Mouse (Mus musculus): ENCODE measurements at regions not wholly inside any gene's neighbourhood (a gene's known extent, or its start where the extent isn't known, plus 50 kb on each side); places are given as distances from the start of the nearest gene placed in this dataset.

DNA sequence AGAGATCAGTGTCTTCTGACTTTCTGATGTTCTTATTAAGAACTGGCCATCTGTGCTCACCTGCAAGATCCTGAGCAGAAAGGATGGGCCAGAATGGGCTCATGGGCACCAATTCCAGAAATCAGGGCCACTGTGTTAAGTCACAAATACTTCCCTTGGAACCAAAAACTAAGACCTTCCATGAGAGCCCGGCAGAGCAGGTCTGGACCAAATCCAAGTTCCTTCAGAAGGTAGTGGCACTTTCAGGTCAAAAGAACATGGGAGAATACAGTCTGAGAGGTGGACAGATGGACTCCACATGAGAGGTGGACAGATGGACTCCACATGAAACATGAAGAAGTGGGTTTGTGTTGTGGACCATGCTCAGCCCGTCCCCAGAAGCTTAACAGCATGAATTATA lies 180.4 kb downstream of the Abhd5 start:
- Histone ChIP-seq H3K27me3 (ENCODE audit: control insufficient read depth, insufficient read depth, low read length) (no peaks in the 10 kb centered on the region), H3K9ac (ENCODE audit: low read length) (no peak overlapping the region), H3K9me3 (ENCODE audit: control insufficient read depth, low read length) (no peaks in the 10 kb centered on the region), H3K4me1 (ENCODE audit: control insufficient read depth, insufficient read depth, low read length) (no peaks in the 10 kb centered on the region), H3K36me3 (ENCODE audit: control insufficient read depth, insufficient read depth, low read length) (no peaks in the 10 kb centered on the region), H3K27ac (ENCODE audit: low read depth, low read length) (no peak overlapping the region), H3K4me2 (no peak overlapping the region), H3K4me3 (ENCODE audit: low read depth, low read length) (no peak overlapping the region)
- 87% methylated on average over 2 of the region's 2 CpGs for whole genome bisulfite sequencing
- ATAC-seq (ENCODE audit: low FRiP score) (no peak), DNase-seq (ENCODE audit: low spot score, missing footprints) (no peak)

DNA sequence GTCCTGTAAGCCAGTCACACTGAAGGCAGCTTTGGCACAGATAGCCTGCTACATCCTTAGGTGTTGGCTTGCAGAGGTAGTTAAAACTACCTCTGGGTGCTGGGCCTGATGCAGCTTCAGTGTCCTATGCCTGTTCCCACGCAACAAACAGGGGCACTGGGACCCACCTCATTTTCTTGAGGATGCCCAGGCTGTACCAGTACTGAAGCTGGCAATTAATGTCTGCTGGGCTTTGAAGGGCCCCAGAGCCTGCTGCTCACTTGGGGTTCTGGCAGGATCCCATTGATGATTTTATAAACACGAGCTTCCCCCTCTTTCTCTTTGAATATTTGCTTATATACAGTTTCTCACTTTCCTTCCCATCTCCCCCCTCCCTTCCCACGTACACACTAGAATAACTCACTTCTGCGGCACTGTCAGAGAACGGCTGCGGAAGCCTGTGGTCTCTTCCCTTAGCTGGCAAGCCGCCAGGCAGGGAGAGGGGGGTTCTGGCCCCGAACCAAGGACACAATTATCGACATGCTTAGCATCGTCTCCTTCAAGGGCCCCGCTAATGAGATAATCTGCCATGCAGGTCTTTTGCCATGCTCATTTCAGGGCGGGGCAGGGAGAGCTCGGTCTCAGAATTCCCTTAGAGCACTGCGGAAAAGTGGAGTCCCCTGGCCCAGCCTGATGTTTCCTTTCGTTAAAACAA lies 182.9 kb downstream of the Abhd5 start:
- H3K27ac ChIP-seq (ENCODE audit: low read depth, low read length) = no peak overlapping the region
- WGBS = 62% methylated on average over 15 of the region's 15 CpGs
- H3K4me1 ChIP-seq (ENCODE audit: control insufficient read depth, insufficient read depth, low read length) = no peaks in the 10 kb centered on the region
- no peak overlapping the region for H3K4me2 ChIP-seq
- no peaks in the 10 kb centered on the region for H3K27me3 ChIP-seq (ENCODE audit: control insufficient read depth, insufficient read depth, low read length)
- H3K4me3 ChIP-seq (ENCODE audit: low read depth, low read length) = no peak overlapping the region
- H3K36me3 ChIP-seq (ENCODE audit: control insufficient read depth, insufficient read depth, low read length) = no peaks in the 10 kb centered on the region
- DNase-seq (ENCODE audit: low spot score, missing footprints) = no peak
- ATAC-seq (ENCODE audit: low FRiP score) = no peak
- no peak overlapping the region for H3K9ac ChIP-seq (ENCODE audit: low read length)
- no peaks in the 10 kb centered on the region for H3K9me3 ChIP-seq (ENCODE audit: control insufficient read depth, low read length)

DNA sequence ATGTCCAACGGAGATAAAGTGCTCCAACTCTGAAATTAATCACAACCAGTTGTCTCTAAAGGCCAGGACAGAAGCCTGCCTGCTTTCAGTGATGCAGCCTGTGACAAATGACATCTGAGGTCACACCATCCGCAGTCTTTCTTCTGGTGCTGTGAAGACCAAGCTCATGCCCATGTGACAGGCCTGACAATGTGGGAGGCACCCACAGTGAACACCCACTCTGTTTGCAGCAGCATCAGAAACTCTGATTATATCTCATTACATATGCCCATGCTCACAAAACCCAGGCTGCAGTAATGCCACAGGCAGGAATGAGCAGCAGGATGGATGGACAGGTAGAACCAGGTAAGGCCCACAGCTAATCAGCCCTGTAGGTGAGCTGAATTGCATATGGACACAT lies 183.6 kb downstream of the Abhd5 start:
- ATAC-seq (ENCODE audit: low FRiP score) = no peak

DNA sequence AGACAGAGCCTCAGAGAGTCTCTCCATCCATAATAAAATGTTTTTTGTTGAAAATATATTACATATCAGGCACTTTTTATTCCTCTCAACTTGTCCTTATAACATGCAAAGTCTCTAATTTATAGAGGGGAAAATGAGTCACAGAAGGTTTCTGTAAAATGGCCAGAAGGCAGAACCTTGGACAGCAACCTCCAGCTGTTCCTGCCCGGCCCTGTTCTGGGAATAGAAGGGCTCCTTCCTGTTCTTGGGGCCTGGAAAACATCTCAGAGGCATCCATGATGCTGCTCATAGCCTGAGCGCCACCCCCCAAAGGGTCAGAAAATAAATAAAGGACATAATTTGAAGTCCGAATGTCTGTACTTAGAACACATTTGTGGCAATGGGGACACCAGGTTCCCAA lies 188.7 kb downstream of the Abhd5 start:
- no peak overlapping the region for H3K9ac ChIP-seq (ENCODE audit: low read length)
- no peak overlapping the region for H3K4me3 ChIP-seq (ENCODE audit: low read depth, low read length)
- ATAC-seq (ENCODE audit: low FRiP score) = no peak
- no peaks in the 10 kb centered on the region for H3K9me3 ChIP-seq (ENCODE audit: control insufficient read depth, low read length)
- 47% methylated on average over 3 of the region's 3 CpGs for WGBS
- no peaks in the 10 kb centered on the region for H3K4me1 ChIP-seq (ENCODE audit: control insufficient read depth, insufficient read depth, low read length)
- H3K4me2 ChIP-seq = no peak overlapping the region
- H3K36me3 ChIP-seq (ENCODE audit: control insufficient read depth, insufficient read depth, low read length) = no peaks in the 10 kb centered on the region
- H3K27ac ChIP-seq (ENCODE audit: low read depth, low read length) = no peak overlapping the region
- no peak for DNase-seq (ENCODE audit: low spot score, missing footprints)
- no peaks in the 10 kb centered on the region for H3K27me3 ChIP-seq (ENCODE audit: control insufficient read depth, insufficient read depth, low read length)

More for the DNA sequence above, 183.6 kb downstream of the Abhd5 start:
- H3K4me1 ChIP-seq (ENCODE audit: control insufficient read depth, insufficient read depth, low read length) = no peaks in the 10 kb centered on the region
- DNase-seq (ENCODE audit: low spot score, missing footprints) = no peak
- H3K9me3 ChIP-seq (ENCODE audit: control insufficient read depth, low read length) = no peaks in the 10 kb centered on the region
- 82% methylated on average over 2 of the region's 2 CpGs for WGBS
- no peak overlapping the region for H3K4me3 ChIP-seq (ENCODE audit: low read depth, low read length)
- no peaks in the 10 kb centered on the region for H3K27me3 ChIP-seq (ENCODE audit: control insufficient read depth, insufficient read depth, low read length)
- no peaks in the 10 kb centered on the region for H3K36me3 ChIP-seq (ENCODE audit: control insufficient read depth, insufficient read depth, low read length)
- no peak overlapping the region for H3K9ac ChIP-seq (ENCODE audit: low read length)
- H3K4me2 ChIP-seq = no peak overlapping the region
- no peak overlapping the region for H3K27ac ChIP-seq (ENCODE audit: low read depth, low read length)

DNA sequence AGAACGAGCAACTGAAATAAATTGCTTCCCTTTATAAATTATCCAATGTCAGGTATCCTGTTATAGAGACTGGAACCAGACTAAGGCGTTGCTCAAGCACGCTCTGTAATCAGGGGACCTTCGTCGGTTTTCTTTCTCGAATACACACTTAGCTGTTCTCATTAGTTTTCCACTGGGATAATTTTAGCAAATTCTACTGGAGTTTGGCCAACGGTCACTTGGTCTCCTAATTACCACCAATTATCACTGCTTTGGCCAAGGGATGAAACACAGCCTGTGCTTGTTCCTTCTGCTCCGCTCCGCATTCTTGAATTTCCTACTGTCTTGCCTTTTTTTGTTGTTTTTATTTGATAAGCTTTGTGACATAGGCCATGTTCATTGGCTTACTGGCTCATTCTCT lies 191.1 kb upstream of the Topaz1 start:
- no peaks in the 10 kb centered on the region for H3K9me3 ChIP-seq (ENCODE audit: control insufficient read depth, low read length)
- H3K27me3 ChIP-seq (ENCODE audit: control insufficient read depth, insufficient read depth, low read length) = no peaks in the 10 kb centered on the region
- no peak overlapping the region for H3K4me3 ChIP-seq (ENCODE audit: low read depth, low read length)
- H3K27ac ChIP-seq (ENCODE audit: low read depth, low read length) = no peak overlapping the region
- 89% methylated on average over 9 of the region's 9 CpGs for WGBS
- no peaks in the 10 kb centered on the region for H3K36me3 ChIP-seq (ENCODE audit: control insufficient read depth, insufficient read depth, low read length)
- DNase-seq (ENCODE audit: low spot score, missing footprints) (no peak), ATAC-seq (ENCODE audit: low FRiP score) (no peak)
- H3K4me1 ChIP-seq (ENCODE audit: control insufficient read depth, insufficient read depth, low read length) = peaks cover 4% of the 10 kb centered on the region; the same call in 1 of the 2 replicates
- H3K9ac ChIP-seq (ENCODE audit: low read length) = no peak overlapping the region
- no peak overlapping the region for H3K4me2 ChIP-seq

DNA sequence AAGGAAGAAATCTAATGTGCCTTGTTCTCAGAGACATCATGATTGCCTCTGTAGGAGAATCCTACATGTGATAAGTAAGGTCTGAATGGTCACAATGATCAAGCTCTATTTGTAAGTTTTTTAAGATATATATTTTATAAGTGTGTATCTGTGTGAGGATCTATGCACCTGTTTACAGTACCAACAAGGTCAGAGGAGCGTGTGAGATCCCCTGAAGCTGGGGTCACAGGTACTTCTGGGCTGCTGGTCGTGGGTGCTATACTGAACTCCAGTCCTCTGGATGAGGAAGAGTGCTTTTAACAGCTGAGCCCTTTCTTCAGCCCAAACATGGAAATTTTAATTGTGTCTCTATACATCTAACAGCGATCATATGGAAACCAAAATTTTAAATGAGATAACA lies 181.1 kb upstream of the Topaz1 start:
- Histone ChIP-seq H3K4me2 (no peak overlapping the region), H3K27ac (ENCODE audit: low read depth, low read length) (no peak overlapping the region), H3K9ac (ENCODE audit: low read length) (no peak overlapping the region), H3K4me3 (ENCODE audit: low read depth, low read length) (no peak overlapping the region), H3K4me1 (ENCODE audit: control insufficient read depth, insufficient read depth, low read length) (peaks cover 9% of the 10 kb centered on the region), H3K36me3 (ENCODE audit: control insufficient read depth, insufficient read depth, low read length) (no peaks in the 10 kb centered on the region), H3K27me3 (ENCODE audit: control insufficient read depth, insufficient read depth, low read length) (peaks cover 47% of the 10 kb centered on the region), H3K9me3 (ENCODE audit: control insufficient read depth, low read length) (no peaks in the 10 kb centered on the region)
- DNase-seq (ENCODE audit: low spot score, missing footprints) = no peak
- WGBS = 75% methylated on average over 3 of the region's 3 CpGs
- ATAC-seq (ENCODE audit: low FRiP score) = no peak

DNA sequence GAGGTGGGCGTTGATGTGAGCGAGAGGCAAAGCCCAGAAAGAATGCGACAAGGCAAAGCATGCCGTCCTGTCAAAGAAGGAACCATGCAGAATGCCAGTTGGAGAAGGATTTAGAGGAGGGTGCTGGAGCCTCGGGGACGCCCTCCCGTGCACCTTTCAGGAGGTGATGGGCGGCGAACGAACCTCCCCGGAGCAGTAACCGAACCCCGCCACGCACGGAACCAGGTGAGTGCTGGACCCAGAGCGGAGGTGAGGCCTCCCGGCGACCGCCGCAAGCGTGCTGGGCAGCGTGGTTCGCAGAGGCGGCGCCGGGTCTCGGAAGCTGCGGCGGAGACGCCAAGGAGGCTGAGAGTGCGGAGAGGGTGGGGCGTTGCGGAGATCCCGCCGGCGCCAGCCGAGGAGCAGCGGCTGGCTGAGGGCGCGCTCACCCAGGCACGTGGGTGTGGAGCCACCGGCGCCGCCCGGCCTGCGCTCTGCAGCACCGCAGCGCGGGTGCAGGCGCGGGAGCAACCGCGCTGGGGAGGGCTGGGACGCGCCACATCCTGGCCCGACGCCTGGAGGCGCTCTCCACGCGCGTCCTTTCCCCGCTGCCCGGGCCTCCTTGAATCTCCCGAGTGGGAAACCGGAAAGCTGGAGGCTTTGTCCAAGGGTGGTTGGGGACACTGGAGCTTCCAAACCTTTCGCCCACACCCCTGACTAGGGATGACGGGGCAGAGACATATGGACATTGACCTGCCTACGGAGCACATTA lies 178.3 kb upstream of the Topaz1 start:
- WGBS = under 1% methylated on average over 67 of the region's 68 CpGs
- DNase-seq (ENCODE audit: low spot score, missing footprints) = peak; percentile 93
- ATAC-seq (ENCODE audit: low FRiP score) = 0 out of 2 replicates have a peak, but pooled peaks have one; percentile 18

DNA sequence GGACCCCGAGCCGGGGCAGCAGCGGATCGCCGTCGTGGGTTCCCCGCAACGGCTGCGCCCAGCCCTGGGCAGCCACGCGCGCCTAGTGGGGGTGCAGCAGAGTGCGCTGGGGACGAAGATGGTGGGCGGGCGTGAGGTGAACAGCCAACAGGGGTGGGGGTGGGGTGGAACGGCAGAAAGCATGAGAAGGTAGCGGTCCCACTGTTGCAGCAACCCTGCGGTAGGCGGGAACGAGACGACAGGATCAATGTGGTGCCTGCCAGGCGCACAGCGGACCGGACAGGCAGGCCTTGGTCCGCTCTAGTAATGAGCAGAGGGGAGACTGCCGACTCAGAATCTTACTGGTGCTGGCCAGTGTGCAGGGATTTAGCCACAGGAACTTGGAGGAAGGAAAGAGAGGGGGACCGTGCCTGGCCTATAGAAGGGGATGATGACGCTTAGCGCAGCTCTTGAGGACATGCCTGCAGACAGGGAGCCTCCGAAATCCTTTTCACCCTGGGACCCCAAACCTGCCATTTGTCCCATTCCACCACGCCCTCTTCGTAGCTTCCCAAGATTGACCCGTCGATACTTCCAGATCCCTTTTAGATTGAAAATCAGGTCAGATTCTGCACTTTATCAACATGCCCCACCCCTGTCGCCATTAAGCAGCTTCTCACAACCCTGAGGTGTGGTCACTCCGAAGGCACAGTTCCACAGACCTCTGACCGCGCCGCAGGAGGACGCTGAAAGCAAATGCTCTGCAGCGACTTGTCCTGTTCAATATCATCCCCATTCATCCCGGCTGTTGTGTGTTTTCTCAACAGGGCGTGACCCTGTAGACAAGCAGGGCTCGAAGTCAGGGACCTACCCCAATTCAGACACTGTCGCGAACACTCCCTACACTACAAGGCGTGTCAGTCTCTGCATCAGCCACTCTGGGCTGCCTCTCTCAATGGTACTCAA lies 177.4 kb upstream of the Topaz1 start:
- ATAC-seq (ENCODE audit: low FRiP score) (no peak), DNase-seq (ENCODE audit: low spot score, missing footprints) (peak; percentile 95)
- Histone ChIP-seq H3K9ac (ENCODE audit: low read length) (peak overlapping the region; percentile 45; the same call in 1 of the 2 replicates), H3K36me3 (ENCODE audit: control insufficient read depth, insufficient read depth, low read length) (no peaks in the 10 kb centered on the region), H3K4me2 (peak overlapping the region; percentile 70), H3K4me3 (ENCODE audit: low read depth, low read length) (peak overlapping the region; percentile 41), H3K27ac (ENCODE audit: low read depth, low read length) (no peak overlapping the region), H3K4me1 (ENCODE audit: control insufficient read depth, insufficient read depth, low read length) (peaks cover 17% of the 10 kb centered on the region), H3K9me3 (ENCODE audit: control insufficient read depth, low read length) (no peaks in the 10 kb centered on the region), H3K27me3 (ENCODE audit: control insufficient read depth, insufficient read depth, low read length) (peaks cover 76% of the 10 kb centered on the region)
- WGBS = under 1% methylated on average over 48 of the region's 48 CpGs

More for the DNA sequence above, 178.3 kb upstream of the Topaz1 start:
- peak overlapping the region; percentile 70 for H3K4me2 ChIP-seq
- H3K27ac ChIP-seq (ENCODE audit: low read depth, low read length) = no peak overlapping the region
- H3K36me3 ChIP-seq (ENCODE audit: control insufficient read depth, insufficient read depth, low read length) = no peaks in the 10 kb centered on the region
- H3K9me3 ChIP-seq (ENCODE audit: control insufficient read depth, low read length) = no peaks in the 10 kb centered on the region
- H3K4me3 ChIP-seq (ENCODE audit: low read depth, low read length) = peak overlapping the region; percentile 41
- peaks cover 17% of the 10 kb centered on the region for H3K4me1 ChIP-seq (ENCODE audit: control insufficient read depth, insufficient read depth, low read length)
- H3K27me3 ChIP-seq (ENCODE audit: control insufficient read depth, insufficient read depth, low read length) = peaks cover 72% of the 10 kb centered on the region
- H3K9ac ChIP-seq (ENCODE audit: low read length) = peak overlapping the region; percentile 45; the same call in 1 of the 2 replicates
